Mouse (Mus musculus) left cerebral cortex, postnatal 10 days (tissue): ENCODE measurements around the gene B4galnt2. TPM values are rescaled to one million over a fixed set of nuclear protein-coding genes. Genes with fewer than 3 reads are reported as not detected.
"Not testable (repeated sequence)": the region's sequence is repeated elsewhere in the genome, so short reads cannot be mapped to it uniquely, and the experiment has no call there.

Source experiments
- DNase-seq, 2 experiments: peaks; one replicate each; pipeline ENCODE4 v3.0.0; 2021 to 2022; ENCODE audit warnings: low spot score in 2 of 2, mixed read lengths in 1 of 2; ENCODE audit errors: extremely low spot score in 1 of 2
- intact Hi-C: fragments of 180-260 bp; cut with DNase I; formaldehyde crosslinking; loops from one replicate; pipeline ENCODE4 v1.15.1; 2025
- total RNA-seq, 2 experiments: library from RNA; stranded (reverse); gene quantifications; 2 replicates each; pipeline ENCODE4 v1.2.3; 2021

B4galnt2 gene
- not detected for total RNA-seq

GRCm38 (mm10) chr11:95914571-95914991 is at the start of gene B4galnt2:
Gene B4galnt2, minus strand, starts transcription at chr11:95914891.
- peak in 1 of 2 experiments; percentile 26 for DNase-seq
- intact Hi-C loops, result no loop called here

GRCm38 (mm10) chr11:95963304-95963703 is 48.6 kb upstream of the B4galnt2 start:
- intact Hi-C loops, result no loop called here
- DNase-seq, result no peak

- DNase-seq, result no peak
- intact Hi-C loops, result loop anchor here (5.0 kb wide), 1 partner anchor 132 kb away; no protein-coding TSS in a partner anchor
Measured at GRCm38 (mm10) chr11:95959152-95959551, 44.5 kb upstream of the B4galnt2 start.

- intact Hi-C loops, result loop anchor here (5.0 kb wide), 1 partner anchor 131 kb away; no protein-coding TSS in a partner anchor
- DNase-seq, result no peak
Measured at GRCm38 (mm10) chr11:95958251-95958650, 43.6 kb upstream of the B4galnt2 start.

- intact Hi-C loops, result loop anchor here (5.0 kb wide), 1 partner anchor 130 kb away; no protein-coding TSS in a partner anchor
Measured at GRCm38 (mm10) chr11:95957407-95957806, 42.7 kb upstream of the B4galnt2 start.

GRCm38 (mm10) chr11:95953313-95953712 is 38.6 kb upstream of the B4galnt2 start:
- intact Hi-C loops, result no loop called here
- no peak for DNase-seq

More at GRCm38 (mm10) chr11:95957407-95957806, 42.7 kb upstream of the B4galnt2 start:
- no peak for DNase-seq

- DNase-seq, result no peak
- intact Hi-C loops, result no loop called here
Measured at GRCm38 (mm10) chr11:95945838-95946472, 31.3 kb upstream of the B4galnt2 start.

- DNase-seq, result no peak
- intact Hi-C loops, result no loop called here
Measured at GRCm38 (mm10) chr11:95939828-95940507, 25.3 kb upstream of the B4galnt2 start.

- no peak for DNase-seq
- intact Hi-C loops, result no loop called here
Measured at GRCm38 (mm10) chr11:95936409-95936808, 21.7 kb upstream of the B4galnt2 start.

GRCm38 (mm10) chr11:95932168-95932567 is 17.5 kb upstream of the B4galnt2 start:
- intact Hi-C loops, result not testable (repeated sequence)

GRCm38 (mm10) chr11:95926398-95926797 is 11.7 kb upstream of the B4galnt2 start:
- DNase-seq, result no peak
- intact Hi-C loops, result no loop called here

More at GRCm38 (mm10) chr11:95932168-95932567, 17.5 kb upstream of the B4galnt2 start:
- not testable (repeated sequence) for DNase-seq

- intact Hi-C loops, result no loop called here
- no peak for DNase-seq
Measured at GRCm38 (mm10) chr11:95925976-95926375, 11.3 kb upstream of the B4galnt2 start.

- intact Hi-C loops, result no loop called here
- DNase-seq, result no peak
Measured at GRCm38 (mm10) chr11:95924215-95924614, 9.5 kb upstream of the B4galnt2 start.

GRCm38 (mm10) chr11:95923477-95923876 is 8.8 kb upstream of the B4galnt2 start:
- DNase-seq, intact Hi-C loops: not testable (repeated sequence)

- DNase-seq, result no peak
- intact Hi-C loops, result no loop called here
Measured at GRCm38 (mm10) chr11:95921991-95922621, 7.4 kb upstream of the B4galnt2 start.

GRCm38 (mm10) chr11:95916426-95916825 is 1.7 kb upstream of the B4galnt2 start:
- DNase-seq, result no peak
- intact Hi-C loops, result no loop called here

GRCm38 (mm10) chr11:95915006-95915710 is 467 bp upstream of the B4galnt2 start:
- no peak for DNase-seq
- intact Hi-C loops, result no loop called here

GRCm38 (mm10) chr11:95913959-95914566 is 628 bp downstream of the B4galnt2 start:
- intact Hi-C loops, result no loop called here

GRCm38 (mm10) chr11:95911579-95911978 is 3.1 kb downstream of the B4galnt2 start:
- intact Hi-C loops, result no loop called here
- DNase-seq, result no peak

More at GRCm38 (mm10) chr11:95913959-95914566, 628 bp downstream of the B4galnt2 start:
- no peak for DNase-seq
